Mouse (Mus musculus) midbrain, embryonic 10.5 days (tissue): Measurements from ENCODE around the gene Rnase1. TPM values are rescaled to one million over a fixed set of nuclear protein-coding genes. Genes with fewer than 3 reads are reported as not detected.
"Not testable (repeated sequence)": the region's sequence is repeated elsewhere in the genome, so short reads cannot be mapped to it uniquely, and the experiment has no call there.

Experiments
- DNase-seq: peaks from one replicate; pipeline ENCODE4 v3.0.0-alpha.2; 2017; ENCODE audit warnings: low spot score
- H3K27ac ChIP-seq: fragments of 300-500 bp; sonication (generic); replicated peaks from 2 replicates; pipeline ENCODE4 v1.5.1; 2016; ENCODE audit warnings: mild to moderate bottlenecking
- H3K27me3 ChIP-seq: fragments of 300-500 bp; sonication (generic); 2 replicates; pipeline ENCODE4 v1.6.1; 2016; ENCODE audit warnings: low read depth, mild to moderate bottlenecking; ENCODE audit not compliant: poor library complexity, severe bottlenecking
- H3K36me3 ChIP-seq: fragments of 300-500 bp; sonication (generic); 2 replicates; pipeline ENCODE4 v1.6.1; 2016; ENCODE audit warnings: mild to moderate bottlenecking, moderate library complexity
- H3K4me1 ChIP-seq: fragments of 300-500 bp; sonication (generic); 2 replicates; pipeline ENCODE4 v1.6.1; 2016
- H3K4me3 ChIP-seq: fragments of 300-500 bp; sonication (generic); 2 replicates; pipeline ENCODE4 v1.5.1; 2016; ENCODE audit warnings: mild to moderate bottlenecking, moderate library complexity
- H3K9me3 ChIP-seq: fragments of 300-500 bp; sonication (generic); replicated peaks from 2 replicates; pipeline ENCODE4 v1.6.1; 2016; ENCODE audit warnings: mild to moderate bottlenecking
- WGBS: fragments of 180-500 bp; shearing (Covaris S2); methylation state at CpG from one replicate; pipeline ENCODE4 v1.1.7; 2016; 5-methylcytosine and 5-hydroxymethylcytosine counted together
- polyA plus RNA-seq: library from polyadenylated mRNA; unstranded; fragments of >200 nt; fragmentation: Nextera tagmentation; extraction: Ambion mirVana; gene quantifications from 2 replicates; pipeline ENCODE4 v1.2.1, GENCODE M21; 2016

The Rnase1 gene
- polyA plus RNA-seq: 0.22 TPM in 1 of 2 replicates, not detected in the other

DNA sequence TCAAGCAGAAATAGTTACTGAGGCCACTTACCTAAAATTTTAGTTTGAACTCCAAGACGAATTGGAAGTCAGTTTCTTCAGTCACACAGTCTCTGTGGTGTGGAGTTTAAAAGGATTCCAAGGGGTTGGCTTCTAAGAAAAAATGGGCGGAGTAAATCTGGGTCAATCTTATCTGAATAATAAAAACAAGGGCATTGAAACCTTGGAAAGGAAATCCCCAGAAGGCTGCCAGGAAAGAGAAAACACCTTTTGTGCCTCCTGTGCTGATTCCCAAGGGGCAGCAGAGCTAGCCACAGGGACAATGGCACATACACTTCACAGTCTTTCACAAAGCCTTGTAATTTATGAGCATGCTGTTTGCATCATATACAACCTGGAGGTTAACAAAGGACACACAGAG lies at the start of gene Rnase1:
Gene Rnase1, minus strand, starts transcription at position 101 of the 400 bp plus-strand sequence.
- WGBS: 53% methylated on average over 2 of the region's 2 CpGs
- DNase-seq: no peak
- Histone ChIP-seq H3K4me3 (no peak within 1 kb of the TSS), H3K4me1 (peaks cover 9% of the 10 kb centered on the region), H3K9me3 (no peaks in the 10 kb centered on the region), H3K36me3 (no peaks in the 10 kb centered on the region), H3K27ac (no peak within 1 kb of the TSS), H3K27me3 (no peaks in the 10 kb centered on the region)

DNA sequence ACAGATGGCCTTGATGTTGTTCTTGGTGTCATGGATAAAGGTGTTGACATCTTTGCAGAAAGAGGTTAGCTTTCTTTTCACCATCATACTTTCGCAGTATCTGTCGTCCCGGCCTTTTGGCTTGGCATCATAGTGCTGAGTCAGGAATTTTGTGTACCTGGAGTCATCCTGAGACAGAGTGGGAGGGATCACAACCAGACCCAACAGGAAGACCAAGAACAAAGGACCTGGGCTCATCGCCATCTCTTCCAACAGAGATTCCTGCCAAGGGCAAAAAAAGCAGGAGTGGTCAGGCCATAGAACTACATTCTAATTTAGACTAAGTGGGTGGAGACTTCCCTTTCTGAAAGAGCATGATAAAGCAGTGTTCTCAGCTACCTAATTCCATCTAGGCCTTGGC lies 49.1 kb upstream of the Rnase1 start:
- Histone ChIP-seq H3K27ac (no peak overlapping the region), H3K4me1 (no peaks in the 10 kb centered on the region), H3K9me3 (no peaks in the 10 kb centered on the region), H3K36me3 (no peaks in the 10 kb centered on the region), H3K4me3 (no peak overlapping the region), H3K27me3 (no peaks in the 10 kb centered on the region)
- no peak for DNase-seq
- WGBS: 94% methylated on average over 4 of the region's 4 CpGs

DNA sequence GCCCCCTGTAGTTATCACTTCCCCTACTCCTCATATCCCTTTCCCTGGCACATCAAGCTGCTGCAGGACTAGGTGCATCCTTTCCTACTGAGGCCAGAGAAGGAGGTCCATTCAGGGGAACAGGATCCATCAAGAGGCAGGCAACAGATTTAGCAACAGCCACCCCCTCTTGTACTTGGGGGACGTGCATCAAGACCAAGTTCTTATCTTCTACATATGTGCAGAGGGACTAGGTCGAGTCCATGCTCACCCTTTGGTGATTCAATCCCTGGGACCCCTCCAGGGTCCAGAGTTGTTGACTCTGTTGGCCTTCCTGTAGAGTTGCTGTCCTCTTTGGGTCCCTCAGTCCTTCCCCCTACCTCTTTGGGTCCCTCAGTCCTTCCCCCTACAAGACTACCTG lies 34.5 kb upstream of the Rnase1 start:
- H3K9me3 ChIP-seq, H3K27ac ChIP-seq, H3K27me3 ChIP-seq, DNase-seq, H3K36me3 ChIP-seq, H3K4me1 ChIP-seq, H3K4me3 ChIP-seq: not testable (repeated sequence)
- WGBS: 82% methylated on average over 2 of the region's 2 CpGs

DNA sequence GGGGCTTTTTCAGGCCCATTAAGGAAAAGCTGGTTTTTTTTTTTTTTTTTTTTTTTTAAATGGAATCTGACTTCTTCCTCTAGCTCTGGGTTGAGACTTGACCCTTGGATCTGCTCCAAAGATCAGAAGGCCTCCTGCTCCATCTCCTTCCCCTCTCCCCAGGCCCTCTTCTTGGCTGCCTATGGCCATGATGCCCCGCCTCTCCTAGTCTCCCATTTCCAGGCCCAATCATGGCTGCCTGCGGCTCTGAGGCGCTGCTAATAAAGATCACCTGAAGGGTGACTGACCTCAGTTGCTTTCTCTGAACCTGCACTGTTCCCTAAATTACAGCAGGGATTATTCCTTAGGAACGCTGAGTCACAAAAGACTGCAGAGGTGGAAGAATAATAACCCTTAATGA lies 27.3 kb upstream of the Rnase1 start:
- Histone ChIP-seq H3K4me3 (no peak overlapping the region), H3K27me3 (no peaks in the 10 kb centered on the region), H3K4me1 (no peaks in the 10 kb centered on the region), H3K27ac (no peak overlapping the region), H3K9me3 (no peaks in the 10 kb centered on the region), H3K36me3 (no peaks in the 10 kb centered on the region)
- no peak for DNase-seq
- 78% methylated on average over 4 of the region's 4 CpGs for WGBS

DNA sequence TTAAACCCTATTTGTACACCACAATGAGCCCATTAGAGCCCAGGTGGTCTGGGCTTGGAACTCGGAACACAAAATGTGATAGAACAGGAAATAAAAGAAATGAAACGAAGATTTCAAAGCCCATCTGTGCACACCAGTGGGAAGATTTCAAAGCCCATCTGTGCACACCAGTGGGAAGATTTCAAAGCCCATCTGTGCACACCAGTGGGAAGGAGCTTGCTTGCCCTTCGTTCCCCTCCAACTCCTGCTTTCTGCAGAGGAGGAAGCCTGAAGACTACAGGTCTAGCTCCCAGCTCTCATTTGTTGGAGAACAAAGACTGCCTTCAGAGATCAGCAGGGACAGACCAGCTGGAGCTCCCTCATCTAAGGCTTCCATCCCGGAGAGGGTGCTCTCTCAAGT lies 26.4 kb upstream of the Rnase1 start:
- H3K27me3 ChIP-seq, H3K27ac ChIP-seq, H3K4me1 ChIP-seq, DNase-seq, H3K9me3 ChIP-seq, H3K4me3 ChIP-seq, H3K36me3 ChIP-seq: not testable (repeated sequence)
- 60% methylated on average over 4 of the region's 4 CpGs for WGBS

DNA sequence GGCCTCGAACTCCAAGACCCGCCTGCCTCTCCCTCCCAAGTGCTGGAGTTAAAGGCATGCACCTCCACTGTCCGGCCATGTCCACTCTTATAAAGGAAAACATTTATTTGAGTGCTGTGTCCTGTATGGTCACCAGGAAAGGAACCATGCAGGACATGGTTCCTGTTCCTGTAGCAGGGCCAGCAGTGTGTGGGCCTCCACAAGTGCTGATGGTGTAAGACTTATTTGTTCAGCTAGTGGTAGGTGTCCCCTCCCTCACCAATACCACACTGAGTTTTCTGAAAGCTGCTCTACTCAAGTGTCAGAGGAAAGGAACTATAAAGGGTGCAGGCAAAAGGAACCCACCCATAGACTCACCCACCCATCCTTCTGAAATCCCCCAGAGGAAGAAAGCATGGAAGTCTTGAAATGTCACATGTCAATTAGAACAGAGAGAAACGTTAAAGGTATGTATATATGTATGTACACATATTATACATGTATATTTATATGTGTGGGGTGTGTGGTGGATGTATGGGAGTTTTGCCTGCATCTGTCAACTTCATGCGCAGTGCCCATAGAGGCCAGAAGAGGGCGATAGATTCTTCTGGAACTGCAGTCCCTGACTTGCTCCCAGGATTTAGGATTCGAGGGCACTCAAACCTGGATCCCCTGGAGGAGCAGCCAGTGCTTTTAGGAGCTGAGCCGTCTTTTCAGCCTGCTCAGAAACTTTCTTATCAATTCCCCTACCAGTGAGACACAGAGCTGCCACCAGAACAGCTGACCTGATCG lies 25.7 kb upstream of the Rnase1 start:
- not testable (repeated sequence) for H3K27ac ChIP-seq, H3K36me3 ChIP-seq, H3K27me3 ChIP-seq, H3K9me3 ChIP-seq, H3K4me3 ChIP-seq, H3K4me1 ChIP-seq
- DNase-seq: peak; percentile 51
- WGBS: 42% methylated on average over 9 of the region's 9 CpGs

DNA sequence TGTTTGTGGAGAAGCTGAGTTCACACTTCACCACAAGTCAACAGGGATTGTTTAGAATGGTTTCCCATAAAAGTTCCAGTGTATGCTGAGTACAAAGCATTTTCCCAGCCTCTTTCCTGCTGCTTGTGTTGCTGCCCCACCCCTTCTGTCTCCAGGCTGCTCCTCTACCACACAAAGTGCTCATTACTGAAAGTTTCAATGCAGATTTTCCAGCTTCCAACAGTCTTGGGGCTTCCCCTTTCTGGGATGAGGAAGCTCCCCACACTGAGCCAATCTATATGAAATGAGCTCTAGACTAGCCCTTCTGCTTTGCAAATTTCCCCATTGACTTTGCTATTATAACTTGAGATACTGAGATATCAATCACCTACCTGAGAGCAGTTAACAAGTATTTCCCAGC lies 19.5 kb upstream of the Rnase1 start:
- no peak for DNase-seq
- Histone ChIP-seq H3K27me3 (no peaks in the 10 kb centered on the region), H3K9me3 (no peaks in the 10 kb centered on the region), H3K27ac (no peak overlapping the region), H3K4me3 (no peak overlapping the region), H3K4me1 (no peaks in the 10 kb centered on the region), H3K36me3 (no peaks in the 10 kb centered on the region)

DNA sequence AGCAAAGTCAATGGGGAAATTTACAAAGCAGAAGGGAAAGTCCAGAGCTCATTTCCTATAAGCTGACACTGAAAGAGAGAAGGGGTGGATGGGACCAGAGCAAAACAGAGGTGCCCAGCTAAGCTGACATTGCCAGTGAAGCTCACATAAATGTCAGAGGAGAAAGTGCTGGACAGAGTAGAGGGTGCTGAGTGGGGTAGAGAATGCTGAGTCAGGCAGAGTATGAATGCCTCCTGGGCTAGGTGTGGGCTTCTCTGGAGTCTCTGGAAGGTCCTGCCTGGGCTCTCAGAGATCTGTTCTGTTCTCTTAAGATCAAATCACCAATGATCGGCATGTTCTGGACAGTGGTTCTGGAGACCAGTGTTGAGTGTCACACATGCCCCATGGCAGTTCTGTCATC lies 18.9 kb upstream of the Rnase1 start:
- WGBS: 97% methylated on average over 1 of the region's 1 CpGs
- Histone ChIP-seq H3K4me1 (no peaks in the 10 kb centered on the region), H3K9me3 (no peaks in the 10 kb centered on the region), H3K27ac (no peak overlapping the region), H3K36me3 (no peaks in the 10 kb centered on the region), H3K4me3 (no peak overlapping the region), H3K27me3 (no peaks in the 10 kb centered on the region)
- no peak for DNase-seq

DNA sequence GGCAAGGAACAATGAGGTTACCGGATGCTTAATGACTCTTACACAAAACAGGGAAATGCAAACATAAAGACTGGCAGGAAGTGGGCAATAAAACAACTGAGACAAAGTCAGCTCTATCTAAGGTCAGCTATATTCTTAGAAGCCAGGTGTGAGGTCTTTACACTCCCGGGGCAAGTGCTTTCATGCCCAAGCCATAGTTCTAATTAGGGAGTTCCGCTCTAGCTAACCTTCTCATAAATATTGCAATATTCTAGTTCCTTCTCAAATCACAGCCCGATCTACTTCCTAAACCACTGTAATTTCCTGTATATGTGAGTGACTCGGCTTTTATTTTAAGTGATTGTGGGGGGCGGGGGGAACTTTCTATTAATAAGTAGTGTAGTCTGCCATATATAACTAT lies 16.7 kb upstream of the Rnase1 start:
- H3K27ac ChIP-seq, H3K27me3 ChIP-seq, H3K4me1 ChIP-seq, H3K36me3 ChIP-seq, H3K4me3 ChIP-seq, DNase-seq, H3K9me3 ChIP-seq: not testable (repeated sequence)
- 92% methylated on average over 6 of the region's 6 CpGs for WGBS

DNA sequence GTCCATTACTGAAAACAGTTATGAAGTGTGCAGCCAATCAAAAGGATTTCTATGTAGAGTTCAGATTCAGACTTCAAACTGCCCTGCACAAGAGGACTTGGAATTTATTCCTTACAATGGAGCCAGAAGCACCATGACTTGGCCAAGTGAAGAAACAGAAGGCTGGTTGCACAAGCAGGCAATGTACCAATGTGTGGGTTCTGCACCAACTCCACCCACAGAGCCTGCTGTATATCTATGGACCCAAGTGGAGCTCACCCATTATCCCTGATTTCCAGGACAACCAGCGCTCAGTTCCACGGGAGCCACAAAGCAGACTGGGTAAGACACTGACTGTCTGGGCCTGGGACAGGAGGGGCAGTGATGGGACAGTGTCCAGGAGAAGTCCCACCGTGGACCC lies 15.4 kb upstream of the Rnase1 start, which contains the start of gene Rnase2b:
Gene Rnase2b, plus strand, starts transcription at position 285 of the 400 bp plus-strand sequence.
- H3K4me3 ChIP-seq, DNase-seq, H3K27ac ChIP-seq, H3K9me3 ChIP-seq, H3K4me1 ChIP-seq, H3K27me3 ChIP-seq, H3K36me3 ChIP-seq: not testable (repeated sequence)
- 94% methylated on average over 3 of the region's 3 CpGs for WGBS

DNA sequence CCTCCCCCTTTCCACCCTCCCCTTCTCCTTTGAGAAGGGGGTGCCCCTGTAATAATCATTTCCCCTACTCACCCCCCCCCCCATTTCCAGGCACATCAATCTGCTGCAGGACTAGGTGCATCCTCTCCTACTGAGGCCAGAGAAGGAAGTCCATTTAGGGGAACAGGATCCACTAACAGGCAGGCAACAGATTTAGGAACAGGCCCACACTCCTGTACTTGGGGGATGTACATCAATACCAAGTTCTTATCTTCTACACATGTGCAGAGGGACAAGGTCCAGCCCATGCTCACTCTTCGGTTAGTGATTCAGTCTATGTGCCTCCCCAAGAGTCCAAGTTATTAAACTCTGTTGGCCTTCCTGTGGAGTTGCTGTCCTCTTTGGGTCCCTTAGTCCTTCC lies 10.5 kb upstream of the Rnase1 start:
- Histone ChIP-seq H3K27me3 (no peaks in the 10 kb centered on the region), H3K36me3 (no peaks in the 10 kb centered on the region), H3K9me3 (no peaks in the 10 kb centered on the region), H3K4me3 (no peak overlapping the region), H3K4me1 (no peaks in the 10 kb centered on the region), H3K27ac (no peak overlapping the region)
- 97% methylated on average over 1 of the region's 1 CpGs for WGBS
- DNase-seq: no peak

DNA sequence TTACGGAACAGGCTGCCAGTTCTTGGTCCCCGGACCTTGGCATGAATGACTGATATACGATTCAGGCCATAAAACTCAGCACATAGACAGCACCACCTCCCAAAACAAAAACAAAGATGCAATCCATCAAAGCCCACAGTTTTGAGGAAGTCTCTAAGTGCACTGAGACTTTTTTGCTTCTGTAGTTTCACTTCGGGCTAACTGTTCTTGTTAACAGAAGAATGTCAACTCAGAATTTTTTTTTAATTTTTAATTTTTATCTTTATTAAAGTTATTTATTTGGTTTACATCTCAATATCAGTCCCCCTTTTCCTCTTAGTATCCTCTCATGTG lies 10.1 kb upstream of the Rnase1 start:
- Histone ChIP-seq H3K4me3 (no peak overlapping the region), H3K9me3 (no peaks in the 10 kb centered on the region), H3K36me3 (no peaks in the 10 kb centered on the region), H3K4me1 (no peaks in the 10 kb centered on the region), H3K27me3 (no peaks in the 10 kb centered on the region), H3K27ac (no peak overlapping the region)
- WGBS: 96% methylated on average over 4 of the region's 4 CpGs
- no peak for DNase-seq

DNA sequence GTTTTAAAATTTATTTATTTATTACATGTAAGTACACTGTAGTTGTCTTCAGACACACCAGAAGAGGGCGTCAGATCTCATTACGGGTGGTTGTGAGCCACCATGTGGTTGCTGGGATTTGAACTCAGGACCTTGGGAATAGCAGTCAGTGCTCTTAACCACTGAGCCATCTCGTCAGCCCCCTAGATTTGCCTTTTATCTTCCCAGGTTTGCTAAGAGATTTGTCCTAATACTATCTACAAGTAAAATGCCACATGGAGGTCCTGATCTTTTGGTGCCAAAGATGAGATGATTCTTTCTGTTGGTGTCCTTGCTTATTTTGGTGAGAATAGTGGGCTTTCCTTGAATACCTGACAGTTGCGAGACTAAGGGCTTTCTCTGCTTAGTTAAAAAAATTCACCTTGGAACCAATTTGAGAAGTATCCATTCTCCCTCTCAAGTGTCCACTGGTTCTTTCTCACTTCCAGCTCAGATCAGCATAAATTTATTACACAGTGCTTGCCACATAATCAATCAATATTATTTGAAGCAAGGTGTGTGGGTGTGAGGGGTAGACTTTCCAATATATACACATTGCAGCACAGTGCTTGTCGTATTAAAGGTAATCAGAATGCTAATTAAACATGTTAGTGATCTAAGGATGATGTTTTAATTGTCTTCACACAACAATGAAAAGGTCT lies 9.6 kb upstream of the Rnase1 start:
- no peaks in the 10 kb centered on the region for H3K27me3 ChIP-seq
- no peak overlapping the region for H3K4me3 ChIP-seq
- no peak for DNase-seq
- no peaks in the 10 kb centered on the region for H3K9me3 ChIP-seq
- no peak overlapping the region for H3K27ac ChIP-seq
- no peaks in the 10 kb centered on the region for H3K4me1 ChIP-seq
- 91% methylated on average over 5 of the region's 5 CpGs for WGBS
- H3K36me3 ChIP-seq: no peaks in the 10 kb centered on the region
